Mouse (Mus musculus) midbrain, postnatal 0 days (tissue): Measurements from ENCODE around the gene Fbxo2. TPM values are rescaled to one million over a fixed set of nuclear protein-coding genes. Genes with fewer than 3 reads are reported as not detected.
"Not testable (repeated sequence)": the region's sequence is repeated elsewhere in the genome, so short reads cannot be mapped to it uniquely, and the experiment has no call there.

ENCODE experiments used
- ATAC-seq: fragments of 200-750 bp; cut with Nextera tagmentation; 2 replicates; pipeline ENCODE4 v1.8.0; 2017; ENCODE audit warnings: moderate number of reproducible peaks, mild to moderate bottlenecking, moderate TSS enrichment, moderate library complexity; ENCODE audit not compliant: low FRiP score
- DNase-seq: peaks from one replicate; pipeline ENCODE4 v3.0.0-alpha.2; 2015; ENCODE audit warnings: low spot score
- H3K27ac ChIP-seq: fragments of 300-500 bp; sonication (generic); 2 replicates; pipeline ENCODE4 v1.5.1; 2014; ENCODE audit warnings: low read depth, mild to moderate bottlenecking, low read length, mixed read lengths
- H3K27me3 ChIP-seq: fragments of 300-500 bp; sonication (generic); 2 replicates; pipeline ENCODE4 v1.6.1; 2014; ENCODE audit warnings: low read length, control low read depth, mixed read lengths; ENCODE audit not compliant: insufficient read depth
- H3K36me3 ChIP-seq: fragments of 300-500 bp; sonication (generic); 2 replicates; pipeline ENCODE4 v1.6.1; 2014; ENCODE audit warnings: low read length, control low read depth, mixed read lengths; ENCODE audit not compliant: insufficient read depth
- H3K4me1 ChIP-seq: fragments of 300-500 bp; sonication (generic); 2 replicates; pipeline ENCODE4 v1.6.1; 2014; ENCODE audit warnings: mild to moderate bottlenecking, control low read depth, antibody characterized with exemption, low read length, mixed read lengths; ENCODE audit not compliant: insufficient read depth
- H3K4me2 ChIP-seq: fragments of 300-500 bp; sonication (generic); 2 replicates; pipeline ENCODE4 v1.6.1; 2014; ENCODE audit warnings: low read depth, mild to moderate bottlenecking, low read length, mixed read lengths; ENCODE audit not compliant: poor library complexity, severe bottlenecking
- H3K4me3 ChIP-seq: fragments of 300-500 bp; sonication (generic); 2 replicates; pipeline ENCODE4 v1.5.1; 2014; ENCODE audit warnings: low read depth, mild to moderate bottlenecking, low read length, moderate library complexity
- H3K9ac ChIP-seq: fragments of 300-500 bp; sonication (generic); replicated peaks from 2 replicates; pipeline ENCODE4 v1.6.1; 2014; ENCODE audit warnings: mild to moderate bottlenecking, low read length, moderate library complexity, mixed read lengths; ENCODE audit not compliant: poor library complexity, severe bottlenecking
- H3K9me3 ChIP-seq: fragments of 300-500 bp; sonication (generic); 2 replicates; pipeline ENCODE4 v1.6.1; 2016; ENCODE audit warnings: low read length, control low read depth
- CTCF ChIP-seq: IDR thresholded peaks from 2 replicates; pipeline ENCODE4 v1.5.1; 2016; ENCODE audit warnings: antibody characterized with exemption, mild to moderate bottlenecking
- WGBS: fragments of 180-500 bp; shearing (Covaris S2); extraction: QIAGEN DNeasy Blood & Tissue Kit; methylation state at CpG from one replicate; pipeline ENCODE4 v1.1.7; 2014; 5-methylcytosine and 5-hydroxymethylcytosine counted together
- polyA plus RNA-seq: library from polyadenylated mRNA; unstranded; fragments of >200 nt; fragmentation: Nextera tagmentation; extraction: Ambion mirVana; gene quantifications from 2 replicates; pipeline ENCODE4 v1.2.1, GENCODE M21; 2015
- total RNA-seq: library from RNA; depleted of rRNA; stranded (reverse); fragments of >200 nt; gene quantifications from 2 replicates; pipeline ENCODE4 v1.2.3, GENCODE M21; 2014

Gene Fbxo2
- total and polyA plus RNA-seq, 2 experiments from 2014 or later, result 17.0 to 17.5 TPM

- no peak overlapping the region for H3K4me3 ChIP-seq
- no peak for TF ChIP-seq CTCF
- H3K4me2 ChIP-seq, result no peak overlapping the region
- no peak overlapping the region for H3K27ac ChIP-seq
- H3K36me3 ChIP-seq, result no peaks in the 10 kb centered on the region
- no peaks in the 10 kb centered on the region for H3K27me3 ChIP-seq
- WGBS, result 15% methylated on average over 9 of the region's 9 CpGs
- ATAC-seq (peak; percentile 35; the same call in 1 of the 2 replicates), DNase-seq (no peak)
- H3K9me3 ChIP-seq, result no peaks in the 10 kb centered on the region
- no peak overlapping the region for H3K9ac ChIP-seq
- H3K4me1 ChIP-seq, result no peaks in the 10 kb centered on the region
Observed at GRCm38 (mm10) chr4:148184564-148184963, 24.1 kb downstream of the Fbxo2 start.

GRCm38 (mm10) chr4:148185819-148186218 is 25.4 kb downstream of the Fbxo2 start:
- H3K36me3 ChIP-seq, result no peaks in the 10 kb centered on the region
- H3K27me3 ChIP-seq, result no peaks in the 10 kb centered on the region
- peak; percentile 52 for TF ChIP-seq CTCF
- 72% methylated on average over 4 of the region's 4 CpGs for WGBS
- DNase-seq (no peak), ATAC-seq (no peak)
- H3K9me3 ChIP-seq, result no peaks in the 10 kb centered on the region
- H3K27ac ChIP-seq, result no peak overlapping the region
- no peaks in the 10 kb centered on the region for H3K4me1 ChIP-seq
- H3K9ac ChIP-seq, result no peak overlapping the region
- no peak overlapping the region for H3K4me3 ChIP-seq
- H3K4me2 ChIP-seq, result no peak overlapping the region

- not testable (repeated sequence) for H3K9me3 ChIP-seq, H3K36me3 ChIP-seq, H3K4me3 ChIP-seq, DNase-seq, ATAC-seq, H3K27me3 ChIP-seq, H3K4me1 ChIP-seq, H3K9ac ChIP-seq, H3K27ac ChIP-seq, H3K4me2 ChIP-seq
- WGBS, result 92% methylated on average over 1 of the region's 1 CpGs
Observed at GRCm38 (mm10) chr4:148188767-148189166, 28.3 kb downstream of the Fbxo2 start.

- Histone ChIP-seq H3K27ac (no peak overlapping the region), H3K27me3 (no peaks in the 10 kb centered on the region), H3K4me1 (no peaks in the 10 kb centered on the region), H3K4me3 (no peak overlapping the region), H3K36me3 (no peaks in the 10 kb centered on the region), H3K4me2 (no peak overlapping the region), H3K9ac (no peak overlapping the region), H3K9me3 (no peaks in the 10 kb centered on the region)
- ATAC-seq, result no peak
- TF ChIP-seq CTCF, result no peak
- DNase-seq, result no peak
- 31% methylated on average over 11 of the region's 11 CpGs for WGBS
Observed at GRCm38 (mm10) chr4:148192707-148193245, 32.4 kb downstream of the Fbxo2 start.

GRCm38 (mm10) chr4:148194400-148194799 is 34.0 kb downstream of the Fbxo2 start:
- no peak overlapping the region for H3K27ac ChIP-seq
- no peaks in the 10 kb centered on the region for H3K36me3 ChIP-seq
- H3K27me3 ChIP-seq, result no peaks in the 10 kb centered on the region
- no peaks in the 10 kb centered on the region for H3K4me1 ChIP-seq
- no peak overlapping the region for H3K9ac ChIP-seq
- no peak overlapping the region for H3K4me2 ChIP-seq
- H3K9me3 ChIP-seq, result no peaks in the 10 kb centered on the region
- TF ChIP-seq CTCF, result no peak
- no peak for DNase-seq
- ATAC-seq, result no peak
- H3K4me3 ChIP-seq, result no peak overlapping the region

GRCm38 (mm10) chr4:148198721-148199120 is 38.3 kb downstream of the Fbxo2 start:
- ATAC-seq (no peak), DNase-seq (no peak)
- Histone ChIP-seq H3K9me3 (no peaks in the 10 kb centered on the region), H3K4me3 (no peak overlapping the region), H3K27me3 (no peaks in the 10 kb centered on the region), H3K4me1 (no peaks in the 10 kb centered on the region), H3K36me3 (no peaks in the 10 kb centered on the region), H3K27ac (no peak overlapping the region), H3K9ac (no peak overlapping the region), H3K4me2 (no peak overlapping the region)
- no peak for TF ChIP-seq CTCF
- 37% methylated on average over 10 of the region's 10 CpGs for WGBS
